Mouse (Mus musculus): Measurements from ENCODE around the gene Plpp1. TPM values are rescaled to one million over a fixed set of nuclear protein-coding genes. Genes with fewer than 3 reads are reported as not detected.

The Plpp1 gene
- polyA plus RNA-seq, 1 experiment from 2014 or later, result 25.0 TPM

GRCm38 (mm10) chr13:112810751-112811150 lies 10.2 kb downstream of the Plpp1 start:
- Histone ChIP-seq H3K27ac (replicated peaks; ENCODE audit: low read depth, low read length) (no peak overlapping the region), H3K27me3 (ENCODE audit: control insufficient read depth, insufficient read depth, low read length) (no peaks in the 10 kb centered on the region), H3K9ac (replicated peaks; ENCODE audit: low read length) (no peak overlapping the region), H3K9me3 (replicated peaks; ENCODE audit: control insufficient read depth, low read length) (no peaks in the 10 kb centered on the region), H3K4me2 (ENCODE audit: low read depth, low read length) (no peak overlapping the region), H3K4me3 (ENCODE audit: low read depth, low read length) (no peak overlapping the region), H3K36me3 (replicated peaks; ENCODE audit: control insufficient read depth, insufficient read depth, low read depth, low read length) (no peaks in the 10 kb centered on the region), H3K4me1 (ENCODE audit: control insufficient read depth, insufficient read depth, low read length) (peaks cover 3% of the 10 kb centered on the region; the same call in 1 of the 2 replicates)
- ATAC-seq (replicated peaks; ENCODE audit: insufficient number of reproducible peaks, low FRiP score, low TSS enrichment, low read depth) (no peak), DNase-seq (ENCODE audit: low spot score) (peak; percentile 3)
- 27% methylated on average over 9 of the region's 9 CpGs for WGBS

- Histone ChIP-seq H3K9ac (replicated peaks; ENCODE audit: low read length) (no peak overlapping the region), H3K4me1 (ENCODE audit: control insufficient read depth, insufficient read depth, low read length) (peaks cover 3% of the 10 kb centered on the region; the same call in 1 of the 2 replicates), H3K36me3 (replicated peaks; ENCODE audit: control insufficient read depth, insufficient read depth, low read depth, low read length) (no peaks in the 10 kb centered on the region), H3K9me3 (replicated peaks; ENCODE audit: control insufficient read depth, low read length) (no peaks in the 10 kb centered on the region), H3K27me3 (ENCODE audit: control insufficient read depth, insufficient read depth, low read length) (no peaks in the 10 kb centered on the region), H3K4me2 (ENCODE audit: low read depth, low read length) (no peak overlapping the region), H3K27ac (replicated peaks; ENCODE audit: low read depth, low read length) (no peak overlapping the region), H3K4me3 (ENCODE audit: low read depth, low read length) (no peak overlapping the region)
- DNase-seq (ENCODE audit: low spot score) (no peak), ATAC-seq (replicated peaks; ENCODE audit: insufficient number of reproducible peaks, low FRiP score, low TSS enrichment, low read depth) (no peak)
- 77% methylated on average over 8 of the region's 8 CpGs for WGBS
Measured at GRCm38 (mm10) chr13:112811708-112812403, 11.3 kb downstream of the Plpp1 start.

GRCm38 (mm10) chr13:112815996-112816395 lies 15.4 kb downstream of the Plpp1 start:
- no peak overlapping the region for H3K4me3 ChIP-seq (ENCODE audit: low read depth, low read length)
- no peaks in the 10 kb centered on the region for H3K9me3 ChIP-seq (replicated peaks; ENCODE audit: control insufficient read depth, low read length)
- H3K9ac ChIP-seq (replicated peaks; ENCODE audit: low read length), result no peak overlapping the region
- no peaks in the 10 kb centered on the region for H3K27me3 ChIP-seq (ENCODE audit: control insufficient read depth, insufficient read depth, low read length)
- no peaks in the 10 kb centered on the region; the same call in 1 of the 2 replicates for H3K4me1 ChIP-seq (ENCODE audit: control insufficient read depth, insufficient read depth, low read length)
- no peak for DNase-seq (ENCODE audit: low spot score)
- no peak for ATAC-seq (replicated peaks; ENCODE audit: insufficient number of reproducible peaks, low FRiP score, low TSS enrichment, low read depth)
- H3K36me3 ChIP-seq (replicated peaks; ENCODE audit: control insufficient read depth, insufficient read depth, low read depth, low read length), result no peaks in the 10 kb centered on the region
- H3K27ac ChIP-seq (replicated peaks; ENCODE audit: low read depth, low read length), result no peak overlapping the region
- no peak overlapping the region for H3K4me2 ChIP-seq (ENCODE audit: low read depth, low read length)
- 83% methylated on average over 3 of the region's 3 CpGs for WGBS

GRCm38 (mm10) chr13:112818125-112818524 lies 17.5 kb downstream of the Plpp1 start:
- no peaks in the 10 kb centered on the region for H3K27me3 ChIP-seq (ENCODE audit: control insufficient read depth, insufficient read depth, low read length)
- no peaks in the 10 kb centered on the region for H3K9me3 ChIP-seq (replicated peaks; ENCODE audit: control insufficient read depth, low read length)
- H3K4me1 ChIP-seq (ENCODE audit: control insufficient read depth, insufficient read depth, low read length), result no peaks in the 10 kb centered on the region
- H3K27ac ChIP-seq (replicated peaks; ENCODE audit: low read depth, low read length), result no peak overlapping the region
- H3K9ac ChIP-seq (replicated peaks; ENCODE audit: low read length), result no peak overlapping the region
- DNase-seq (ENCODE audit: low spot score) (no peak), ATAC-seq (replicated peaks; ENCODE audit: insufficient number of reproducible peaks, low FRiP score, low TSS enrichment, low read depth) (no peak)
- H3K4me2 ChIP-seq (ENCODE audit: low read depth, low read length), result no peak overlapping the region
- H3K4me3 ChIP-seq (ENCODE audit: low read depth, low read length), result no peak overlapping the region
- WGBS, result 89% methylated on average over 3 of the region's 3 CpGs
- H3K36me3 ChIP-seq (replicated peaks; ENCODE audit: control insufficient read depth, insufficient read depth, low read depth, low read length), result no peaks in the 10 kb centered on the region

GRCm38 (mm10) chr13:112822413-112822812 lies 21.8 kb downstream of the Plpp1 start:
- H3K36me3 ChIP-seq (replicated peaks; ENCODE audit: control insufficient read depth, insufficient read depth, low read depth, low read length), result no peaks in the 10 kb centered on the region
- H3K4me3 ChIP-seq (ENCODE audit: low read depth, low read length), result no peak overlapping the region
- H3K9me3 ChIP-seq (replicated peaks; ENCODE audit: control insufficient read depth, low read length), result no peaks in the 10 kb centered on the region
- H3K4me1 ChIP-seq (ENCODE audit: control insufficient read depth, insufficient read depth, low read length), result no peaks in the 10 kb centered on the region
- DNase-seq (ENCODE audit: low spot score) (no peak), ATAC-seq (replicated peaks; ENCODE audit: insufficient number of reproducible peaks, low FRiP score, low TSS enrichment, low read depth) (no peak)
- H3K4me2 ChIP-seq (ENCODE audit: low read depth, low read length), result no peak overlapping the region
- 75% methylated on average over 3 of the region's 3 CpGs for WGBS
- H3K27me3 ChIP-seq (ENCODE audit: control insufficient read depth, insufficient read depth, low read length), result no peaks in the 10 kb centered on the region
- H3K9ac ChIP-seq (replicated peaks; ENCODE audit: low read length), result no peak overlapping the region
- no peak overlapping the region for H3K27ac ChIP-seq (replicated peaks; ENCODE audit: low read depth, low read length)

- H3K27ac ChIP-seq (replicated peaks; ENCODE audit: low read depth, low read length), result no peak overlapping the region
- no peak overlapping the region for H3K9ac ChIP-seq (replicated peaks; ENCODE audit: low read length)
- ATAC-seq (replicated peaks; ENCODE audit: insufficient number of reproducible peaks, low FRiP score, low TSS enrichment, low read depth) (no peak), DNase-seq (ENCODE audit: low spot score) (no peak)
- no peaks in the 10 kb centered on the region for H3K4me1 ChIP-seq (ENCODE audit: control insufficient read depth, insufficient read depth, low read length)
- no peaks in the 10 kb centered on the region for H3K27me3 ChIP-seq (ENCODE audit: control insufficient read depth, insufficient read depth, low read length)
- no peaks in the 10 kb centered on the region for H3K36me3 ChIP-seq (replicated peaks; ENCODE audit: control insufficient read depth, insufficient read depth, low read depth, low read length)
- H3K9me3 ChIP-seq (replicated peaks; ENCODE audit: control insufficient read depth, low read length), result no peaks in the 10 kb centered on the region
- no peak overlapping the region for H3K4me3 ChIP-seq (ENCODE audit: low read depth, low read length)
- 89% methylated on average over 6 of the region's 6 CpGs for WGBS
- no peak overlapping the region for H3K4me2 ChIP-seq (ENCODE audit: low read depth, low read length)
Measured at GRCm38 (mm10) chr13:112823236-112823910, 22.8 kb downstream of the Plpp1 start.

GRCm38 (mm10) chr13:112823911-112824648 lies 23.5 kb downstream of the Plpp1 start:
- Histone ChIP-seq H3K4me1 (ENCODE audit: control insufficient read depth, insufficient read depth, low read length) (no peaks in the 10 kb centered on the region), H3K4me2 (ENCODE audit: low read depth, low read length) (no peak overlapping the region), H3K9me3 (replicated peaks; ENCODE audit: control insufficient read depth, low read length) (no peaks in the 10 kb centered on the region), H3K27ac (replicated peaks; ENCODE audit: low read depth, low read length) (no peak overlapping the region), H3K9ac (replicated peaks; ENCODE audit: low read length) (no peak overlapping the region), H3K27me3 (ENCODE audit: control insufficient read depth, insufficient read depth, low read length) (no peaks in the 10 kb centered on the region), H3K4me3 (ENCODE audit: low read depth, low read length) (no peak overlapping the region), H3K36me3 (replicated peaks; ENCODE audit: control insufficient read depth, insufficient read depth, low read depth, low read length) (no peaks in the 10 kb centered on the region)
- ATAC-seq (replicated peaks; ENCODE audit: insufficient number of reproducible peaks, low FRiP score, low TSS enrichment, low read depth), result no peak
- 80% methylated on average over 6 of the region's 8 CpGs for WGBS
- no peak for DNase-seq (ENCODE audit: low spot score)

GRCm38 (mm10) chr13:112825479-112825878 lies 24.9 kb downstream of the Plpp1 start:
- H3K9me3 ChIP-seq (replicated peaks; ENCODE audit: control insufficient read depth, low read length), result no peaks in the 10 kb centered on the region
- ATAC-seq (replicated peaks; ENCODE audit: insufficient number of reproducible peaks, low FRiP score, low TSS enrichment, low read depth) (no peak), DNase-seq (ENCODE audit: low spot score) (no peak)
- no peak overlapping the region for H3K4me2 ChIP-seq (ENCODE audit: low read depth, low read length)
- no peak overlapping the region for H3K4me3 ChIP-seq (ENCODE audit: low read depth, low read length)
- no peak overlapping the region for H3K27ac ChIP-seq (replicated peaks; ENCODE audit: low read depth, low read length)
- H3K9ac ChIP-seq (replicated peaks; ENCODE audit: low read length), result no peak overlapping the region
- WGBS, result 43% methylated on average over 6 of the region's 6 CpGs
- no peaks in the 10 kb centered on the region for H3K4me1 ChIP-seq (ENCODE audit: control insufficient read depth, insufficient read depth, low read length)
- H3K27me3 ChIP-seq (ENCODE audit: control insufficient read depth, insufficient read depth, low read length), result no peaks in the 10 kb centered on the region
- H3K36me3 ChIP-seq (replicated peaks; ENCODE audit: control insufficient read depth, insufficient read depth, low read depth, low read length), result no peaks in the 10 kb centered on the region

Measured in embryonic facial prominence, embryonic 11.5 days (tissue).